Mouse (Mus musculus) C2C12 (cell line): ENCODE results near the gene Syn3.

Experiments
- CTCF ChIP-seq: IDR thresholded peaks from one replicate; pipeline ENCODE4 v1.5.1; 2011; ENCODE audit not compliant: control insufficient read depth, insufficient read depth, insufficient read length
- MAX ChIP-seq: IDR thresholded peaks from one replicate; pipeline ENCODE4 v1.6.1; 2011; ENCODE audit warnings: mild to moderate bottlenecking, control low read depth
- MYOD1 ChIP-seq: IDR thresholded peaks from one replicate; pipeline ENCODE4 v1.6.1; 2011; ENCODE audit warnings: low read depth; ENCODE audit not compliant: control insufficient read depth, insufficient read length
- MYOG ChIP-seq: IDR thresholded peaks from one replicate; pipeline ENCODE4 v1.6.1; 2011; ENCODE audit not compliant: control insufficient read depth, insufficient read length; ENCODE audit errors: extremely low read depth
- USF1 ChIP-seq: IDR thresholded peaks from one replicate; pipeline ENCODE4 v1.6.1; 2011; ENCODE audit warnings: low read depth, mild to moderate bottlenecking, control low read depth, moderate library complexity

DNA sequence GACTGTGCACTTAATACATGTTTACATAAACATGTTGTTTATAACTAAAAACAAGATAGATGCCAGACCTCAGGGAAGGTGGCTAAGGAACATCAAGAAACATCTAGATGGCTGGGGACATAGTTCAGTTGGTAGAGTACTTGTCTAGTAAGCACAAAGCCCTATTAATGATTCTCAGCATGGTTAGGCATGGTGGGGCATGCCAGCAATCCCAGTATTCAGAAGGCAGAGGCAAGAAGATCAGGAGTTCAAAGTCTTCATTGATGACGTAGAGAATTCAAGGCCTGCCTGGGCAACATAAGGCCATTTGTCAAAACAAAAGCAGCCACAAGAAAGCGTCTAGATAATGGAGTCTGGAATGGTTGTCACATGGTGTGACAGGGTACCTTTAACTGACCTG lies 441.0 kb downstream of the Syn3 start:
- TF ChIP-seq CTCF (no peak), USF1 (no peak), MYOD1 (no peak), MYOG (no peak), MAX (no peak)
